Mouse (Mus musculus) spleen, adult 2 months (tissue): Measurements from ENCODE around the gene Inhbb.

Experiments
- CTCF ChIP-seq: fragments of 200-500 bp; IDR thresholded peaks from 2 replicates; pipeline ENCODE4 v1.5.1; 2011; ENCODE audit warnings: mild to moderate bottlenecking, inconsistent platforms; ENCODE audit not compliant: insufficient read depth, insufficient read length, insufficient replicate concordance; ENCODE audit errors: extremely low read depth
- POLR2A ChIP-seq: fragments of 200-500 bp; IDR thresholded peaks from 2 replicates; pipeline ENCODE4 v1.6.1; 2011; ENCODE audit warnings: low read depth, low read length, inconsistent platforms

DNA sequence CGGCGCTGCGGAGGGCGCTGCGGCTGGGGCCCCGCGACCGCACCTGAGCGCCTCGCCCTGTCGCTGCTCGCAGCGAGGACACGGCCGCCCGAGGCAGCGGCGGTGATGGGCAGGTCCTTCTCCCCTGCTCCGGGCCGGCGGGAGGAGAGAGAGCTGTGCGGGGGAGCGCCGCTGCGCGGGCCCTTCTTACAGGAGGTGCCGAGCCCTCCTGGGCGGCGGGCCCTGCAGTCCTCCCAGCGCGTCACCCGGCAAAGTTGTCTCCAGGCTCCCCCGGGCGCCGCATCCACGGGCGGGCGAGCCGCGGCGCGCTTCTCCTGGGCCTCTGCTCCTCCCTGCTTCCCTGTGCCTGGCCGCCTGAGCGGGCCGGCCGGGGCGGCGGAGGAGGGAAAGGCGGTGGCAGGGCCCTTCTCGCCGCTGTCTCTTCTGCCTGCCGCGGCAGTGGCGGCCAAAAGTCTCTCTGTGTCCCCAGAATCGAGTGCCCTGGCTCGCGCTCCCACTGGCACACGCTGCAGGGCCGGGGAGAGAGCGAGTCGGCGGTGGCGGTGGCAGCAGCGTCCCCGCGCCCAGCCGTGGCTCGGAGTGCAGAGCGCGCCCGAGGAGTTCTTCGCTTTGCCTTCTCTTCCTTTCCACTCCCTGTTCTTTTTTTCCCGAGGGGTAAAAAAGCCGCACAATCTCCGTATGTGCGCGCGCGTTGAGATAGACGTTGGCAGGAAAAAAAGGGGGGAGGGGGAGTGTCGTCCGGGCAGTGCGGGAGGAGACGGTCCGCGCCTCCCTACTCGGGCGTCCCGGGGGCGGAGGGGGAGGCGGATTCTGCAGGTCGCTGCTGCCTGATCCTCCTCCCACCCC is at the start of gene Inhbb:
- TF ChIP-seq CTCF: no peak
- no peak for TF ChIP-seq POLR2A
